Mouse (Mus musculus): Measurements from ENCODE around the gene Khdrbs1.
"Not testable (repeated sequence)": the region's sequence is repeated elsewhere in the genome, so short reads cannot be mapped to it uniquely, and the experiment has no call there.

Khdrbs1 gene

DNA sequence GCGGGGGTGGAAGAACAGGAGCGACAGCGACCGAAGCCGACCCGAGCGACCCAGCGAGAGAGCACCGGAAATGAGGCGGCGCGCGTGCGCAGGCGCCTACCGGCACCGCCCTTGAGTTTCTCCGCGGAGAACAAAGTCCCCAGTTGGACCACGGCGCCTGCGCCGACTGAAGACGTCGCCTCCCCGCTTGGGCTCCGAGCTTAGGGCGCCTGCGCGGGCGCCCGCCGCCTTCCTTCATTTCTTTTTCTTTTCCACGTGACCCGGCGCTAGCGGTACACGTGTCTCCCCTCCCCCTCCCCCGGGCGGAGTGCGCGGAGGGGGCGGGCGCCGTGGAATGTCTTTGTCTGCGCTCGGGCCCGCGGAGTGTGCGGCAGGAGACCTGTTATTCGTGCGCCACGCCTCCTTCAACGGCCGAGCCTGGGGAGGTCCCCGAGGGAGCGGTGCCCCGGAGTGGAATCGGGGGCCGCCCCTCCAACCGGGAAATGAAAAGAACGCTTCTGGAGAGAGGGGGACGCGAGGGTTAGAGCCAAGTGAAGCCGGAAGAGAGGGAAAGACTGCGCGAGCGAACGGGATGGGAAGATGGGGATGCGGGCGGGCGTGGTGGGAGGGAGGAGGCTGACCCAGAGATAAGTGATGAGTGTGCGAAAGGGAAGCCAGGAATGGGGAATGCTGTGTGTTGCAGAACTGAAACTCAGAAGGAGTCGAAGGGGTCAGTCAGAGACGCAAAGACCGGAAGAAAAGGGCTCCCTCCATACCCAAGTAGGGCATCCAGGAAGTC, at the start of gene Khdrbs1:
Gene Khdrbs1, minus strand, starts transcription at position 72 of the 778 bp plus-strand sequence.
- peak; percentile 99 for DNase-seq (ENCODE audit: low read depth, low spot score)

DNA sequence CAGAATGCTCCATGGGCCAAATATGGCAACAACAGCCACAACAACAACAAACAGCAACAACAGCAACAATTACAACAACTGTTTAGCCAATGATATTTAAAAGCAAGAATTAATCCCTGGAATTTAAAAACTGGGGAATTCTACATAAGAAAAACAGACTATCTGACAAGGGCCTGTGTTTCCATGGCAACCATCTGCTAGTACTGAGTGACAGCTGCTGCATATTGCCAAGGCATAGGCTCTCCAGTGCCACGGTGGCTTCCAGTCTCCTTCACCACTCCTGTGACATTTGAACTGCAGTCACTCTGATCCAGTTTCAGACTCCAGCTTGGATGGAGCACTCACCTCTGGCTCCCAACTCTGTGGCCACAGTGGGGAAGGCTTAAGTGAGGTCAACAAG, 49.3 kb upstream of the Khdrbs1 start:
- DNase-seq (ENCODE audit: low read depth, low spot score) = peak; percentile 38

DNA sequence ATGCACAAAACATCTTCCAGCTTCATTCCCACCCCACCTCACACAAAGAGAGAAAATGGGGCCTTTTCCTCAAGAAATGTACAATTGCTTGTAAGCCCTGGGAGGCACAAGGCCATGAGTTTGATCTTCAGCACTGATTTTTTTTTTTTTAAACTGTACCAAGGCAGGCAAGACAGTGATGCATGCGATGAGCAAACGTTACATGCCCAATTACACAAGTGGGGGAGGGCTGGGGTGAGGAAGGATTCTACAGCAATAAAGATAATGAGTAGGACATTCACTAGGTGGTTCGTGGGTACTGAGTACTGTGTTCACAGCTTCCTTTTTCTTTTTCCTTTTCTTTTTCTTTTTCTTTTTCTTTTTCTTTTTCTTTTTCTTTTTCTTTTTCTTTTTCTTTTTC, 48.4 kb upstream of the Khdrbs1 start:
- no peak for DNase-seq (ENCODE audit: low read depth, low spot score)

DNA sequence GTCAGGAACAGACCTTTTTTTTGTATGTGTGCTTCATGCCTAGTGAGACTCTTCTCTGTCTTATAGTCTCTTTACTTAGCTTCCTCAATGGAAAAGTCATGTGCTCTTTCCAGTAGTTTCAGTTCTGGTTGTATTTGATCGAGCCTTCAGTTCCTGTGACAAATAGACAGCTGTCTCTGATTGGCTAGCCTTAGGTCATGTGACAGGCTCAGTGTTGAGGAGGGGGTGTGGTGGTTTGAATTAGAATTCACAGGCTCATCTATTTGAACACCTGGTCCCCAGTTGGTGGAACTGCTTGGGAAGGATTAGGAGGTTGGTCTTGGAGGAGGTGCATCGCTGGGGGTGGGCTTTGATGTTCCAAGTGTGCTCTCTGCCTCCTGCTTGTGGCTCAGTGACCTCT, 47.5 kb upstream of the Khdrbs1 start:
- no peak for DNase-seq (ENCODE audit: low read depth, low spot score)

DNA sequence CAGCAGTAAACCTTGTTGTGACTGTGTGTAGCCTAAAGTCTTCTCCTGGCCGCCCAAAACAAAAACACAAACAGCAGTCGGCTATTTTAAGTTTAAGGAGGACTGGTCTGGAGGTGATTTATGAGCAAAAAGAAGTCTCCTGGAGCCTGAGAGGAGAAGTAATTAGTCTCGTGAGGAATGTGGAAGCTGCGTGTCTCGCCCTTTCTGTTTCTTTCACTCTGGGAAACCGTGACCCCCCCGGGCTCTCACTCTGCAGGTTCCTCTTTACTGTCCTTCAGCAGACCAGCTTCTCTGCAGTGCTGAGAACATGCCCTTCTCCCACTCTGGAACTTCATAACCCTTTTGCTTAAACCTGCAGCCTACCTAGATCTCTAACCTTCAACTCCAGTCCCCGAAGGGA, 46.6 kb upstream of the Khdrbs1 start:
- DNase-seq (ENCODE audit: low read depth, low spot score) = no peak

DNA sequence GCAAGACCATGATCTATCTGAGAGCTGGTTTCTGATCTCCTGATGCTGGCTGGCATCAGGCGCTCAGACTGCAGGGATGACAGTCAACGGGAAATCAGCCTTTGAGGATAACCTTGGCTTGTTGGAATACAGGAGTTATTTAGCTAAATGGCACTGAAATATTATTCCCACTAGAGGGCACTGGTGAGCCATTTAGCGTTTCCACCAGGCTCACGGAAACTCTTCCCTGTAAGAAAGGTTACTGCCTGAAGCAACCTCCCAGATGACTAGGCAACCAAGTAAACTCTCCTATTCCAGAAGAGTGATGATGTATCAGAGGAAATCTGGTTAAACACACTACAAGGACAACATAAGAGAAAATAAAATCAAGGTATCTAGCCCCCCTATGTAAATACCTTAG, 43.1 kb upstream of the Khdrbs1 start:
- peak; percentile 92 for DNase-seq (ENCODE audit: low read depth, low spot score)

DNA sequence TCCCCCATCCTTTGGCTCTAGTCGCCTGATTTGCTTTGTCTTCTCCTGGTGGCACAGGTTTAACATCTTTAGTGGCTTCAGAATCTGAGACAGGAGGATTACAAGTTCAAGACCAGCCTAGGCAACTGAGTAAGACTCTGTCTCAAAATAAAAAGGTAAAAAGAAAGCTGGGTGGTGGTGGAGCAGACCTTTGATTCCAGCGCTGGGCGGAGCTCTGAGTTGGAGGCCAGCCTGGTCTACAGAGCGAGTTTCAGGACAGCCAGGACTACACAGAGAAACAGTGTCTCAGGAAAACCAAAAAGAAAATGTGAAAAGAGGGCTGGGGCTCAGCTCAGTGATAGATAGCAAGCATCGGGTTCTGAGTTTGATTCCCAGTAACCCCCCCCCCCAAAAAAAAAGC, 41.4 kb upstream of the Khdrbs1 start:
- DNase-seq (ENCODE audit: low read depth, low spot score) = no peak

DNA sequence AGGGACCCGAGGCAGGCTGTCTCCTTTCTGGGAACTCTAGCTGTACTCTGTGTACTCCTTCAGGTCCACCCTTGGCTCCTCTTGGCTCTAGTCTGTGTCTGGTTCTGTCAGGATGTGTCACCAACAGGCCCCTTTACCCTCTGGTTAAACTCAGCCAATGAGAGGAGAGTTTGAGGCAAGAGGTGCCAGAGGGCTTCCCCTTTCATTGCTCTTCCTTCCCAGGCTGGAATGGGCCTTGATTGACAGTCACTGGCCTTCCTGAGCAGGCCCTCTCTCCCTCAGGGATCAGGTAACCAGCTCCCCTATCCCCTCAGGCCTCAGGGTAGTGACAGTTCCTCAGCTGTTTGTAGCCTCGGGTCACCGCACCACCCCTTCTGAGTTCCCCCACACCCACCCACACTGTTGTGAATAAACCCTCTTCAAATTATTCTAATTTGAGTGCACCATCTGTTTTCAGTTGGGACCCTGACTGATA, 40.8 kb upstream of the Khdrbs1 start:
- no peak for DNase-seq (ENCODE audit: low read depth, low spot score)

DNA sequence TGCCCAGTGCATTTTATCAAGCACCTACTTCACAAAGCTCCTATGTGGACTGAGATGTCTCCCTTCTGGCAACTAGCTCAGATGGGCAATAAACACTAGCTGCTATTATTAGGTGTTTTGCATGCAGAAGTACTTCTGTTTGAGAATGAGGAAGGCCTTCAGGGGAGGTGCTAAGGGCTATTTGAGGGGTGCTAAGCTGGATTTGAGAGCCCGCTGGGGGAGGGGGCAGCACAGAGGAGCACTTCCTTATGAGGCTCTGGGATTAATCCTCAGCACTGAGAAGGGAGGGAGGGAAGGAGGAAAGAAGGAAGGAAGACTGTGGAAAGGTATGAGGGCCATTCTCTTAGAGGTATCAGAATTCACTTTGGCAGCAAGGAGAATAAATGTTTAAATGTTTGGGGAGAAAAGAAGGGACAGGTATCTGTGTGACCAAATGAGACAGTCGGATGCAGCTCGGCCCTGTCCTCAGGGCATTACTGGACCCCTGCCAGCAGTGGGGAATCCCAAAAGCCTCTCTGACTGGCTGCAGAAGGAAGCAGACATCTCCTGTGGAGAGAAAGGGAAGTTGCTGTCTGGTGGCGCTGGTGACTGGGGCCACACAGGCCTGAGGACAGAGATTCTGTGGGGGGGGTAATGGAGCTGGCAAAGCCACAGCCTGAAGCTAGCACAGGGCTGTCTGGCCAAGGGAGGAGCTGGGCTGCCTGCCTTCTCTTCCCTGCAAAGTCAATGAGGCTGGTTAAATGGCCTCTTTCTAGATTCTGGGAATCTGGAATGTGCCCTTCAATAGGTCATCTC, 40.0 kb upstream of the Khdrbs1 start:
- DNase-seq (ENCODE audit: low read depth, low spot score) = no peak

DNA sequence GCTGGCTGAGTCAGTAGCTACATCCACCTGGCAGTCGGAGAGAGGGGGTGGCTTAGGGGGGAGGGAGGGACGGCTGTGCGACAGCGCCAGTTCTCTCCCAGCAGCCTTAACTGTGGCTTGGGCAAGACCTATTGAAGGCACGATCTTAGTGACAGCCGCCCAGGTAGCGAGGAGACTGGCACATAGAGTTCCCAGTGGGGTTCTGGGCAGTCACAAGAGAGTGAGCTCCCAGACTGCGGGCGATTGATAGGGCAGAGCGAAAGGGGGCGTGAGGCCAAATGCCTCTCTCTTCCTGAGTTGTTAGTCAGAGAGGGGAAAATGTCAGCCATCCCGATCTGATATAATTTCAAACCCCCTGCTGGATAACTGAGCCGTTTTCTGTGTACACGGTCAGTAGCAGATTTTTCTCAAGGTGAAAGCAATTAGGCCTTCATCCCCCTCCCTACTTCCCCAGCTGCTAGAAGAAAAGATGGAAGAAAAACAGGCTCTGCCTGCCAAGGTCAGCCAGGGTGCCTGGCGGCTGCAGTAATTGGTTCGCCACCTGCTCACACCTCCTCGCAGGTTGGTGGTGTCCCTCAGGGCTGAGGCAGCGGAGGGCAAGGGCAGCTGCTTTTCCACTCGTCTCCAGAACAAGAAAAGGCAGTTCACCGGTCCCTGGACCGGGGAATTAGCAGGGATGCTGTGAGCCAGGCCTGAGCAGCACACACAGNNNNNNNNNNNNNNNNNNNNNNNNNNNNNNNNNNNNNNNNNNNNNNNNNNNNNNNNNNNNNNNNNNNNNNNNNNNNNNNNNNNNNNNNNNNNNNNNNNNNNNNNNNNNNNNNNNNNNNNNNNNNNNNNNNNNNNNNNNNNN, 29.8 kb upstream of the Khdrbs1 start:
- peak; percentile 62 for DNase-seq (ENCODE audit: low read depth, low spot score)

DNA sequence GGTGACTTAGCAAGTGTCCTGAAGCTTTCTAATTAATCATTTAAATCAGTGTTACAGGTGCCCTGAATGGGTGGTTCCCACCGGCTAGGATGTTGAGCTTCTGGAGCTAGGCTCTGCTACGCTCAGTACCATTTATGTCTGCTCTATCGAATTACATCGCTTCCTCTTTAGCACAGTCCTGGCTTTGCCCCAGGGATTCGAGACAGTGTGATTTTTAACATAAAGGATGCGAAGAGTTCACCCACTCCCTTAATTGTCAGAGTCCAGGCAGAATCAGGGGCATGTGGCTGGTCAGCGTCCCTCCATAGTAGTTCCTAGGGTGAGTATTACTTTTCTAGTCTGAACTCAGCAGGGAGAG, 29.2 kb upstream of the Khdrbs1 start:
- no peak for DNase-seq (ENCODE audit: low read depth, low spot score)

DNA sequence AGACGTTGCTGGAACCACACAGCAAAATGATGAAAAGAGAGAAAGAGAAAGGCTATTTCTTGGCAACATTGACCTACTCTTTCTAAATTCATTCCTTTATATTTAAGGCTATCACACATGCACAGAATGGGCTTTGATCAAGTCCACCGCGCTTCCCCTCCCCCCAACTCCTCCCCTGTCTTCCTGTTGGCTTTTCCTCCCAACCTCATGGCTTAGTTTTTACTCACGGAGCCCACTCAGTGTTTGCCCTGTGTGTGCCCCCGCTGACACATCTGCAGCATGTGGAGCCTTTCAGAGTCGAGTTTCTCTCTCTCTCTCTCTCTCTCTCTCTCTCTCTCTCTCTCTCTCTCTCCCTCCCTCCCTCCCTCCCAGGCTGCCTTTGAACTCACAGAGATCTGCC, 28.5 kb upstream of the Khdrbs1 start:
- no peak for DNase-seq (ENCODE audit: low read depth, low spot score)

DNA sequence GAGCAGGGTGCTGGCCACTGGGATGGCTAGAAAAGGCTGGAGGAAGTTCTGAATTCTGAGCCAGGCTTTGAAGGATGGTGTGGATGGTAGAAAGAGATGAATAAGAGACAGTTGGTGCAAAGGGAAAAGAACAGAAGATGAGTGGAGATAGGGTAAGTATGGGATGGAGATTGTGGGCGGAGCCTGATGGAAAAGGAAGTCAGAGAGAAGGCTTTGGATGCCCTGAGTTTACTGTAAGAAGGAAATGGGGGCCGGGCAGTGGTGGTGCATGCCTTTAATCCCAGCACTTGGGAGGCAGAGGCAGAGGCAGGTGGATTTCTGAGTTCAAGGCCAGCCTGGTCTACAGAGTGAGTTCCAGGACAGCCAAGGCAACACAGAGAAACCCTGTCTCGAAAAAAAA, 26.6 kb upstream of the Khdrbs1 start:
- DNase-seq (ENCODE audit: low read depth, low spot score) = not testable (repeated sequence)

DNA sequence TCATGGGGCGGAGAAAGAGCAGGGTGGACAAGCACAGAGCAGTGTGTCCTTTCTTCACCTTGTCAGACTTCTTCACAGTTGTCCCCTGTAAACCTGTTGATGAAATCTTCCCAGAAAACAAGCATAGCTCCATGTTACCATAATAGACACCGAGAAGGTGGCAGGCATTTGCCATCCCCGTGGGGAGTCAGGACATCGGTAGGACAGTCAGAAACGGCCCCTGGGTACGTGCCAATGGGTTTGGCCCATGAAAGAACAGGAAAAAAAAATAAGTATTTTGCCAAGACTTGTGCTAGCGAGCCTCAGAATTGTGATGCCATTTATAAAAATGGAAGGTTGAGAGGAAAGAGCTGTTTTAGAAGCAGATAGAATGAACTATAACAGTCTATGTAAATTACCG, 25.7 kb upstream of the Khdrbs1 start:
- no peak for DNase-seq (ENCODE audit: low read depth, low spot score)

DNA sequence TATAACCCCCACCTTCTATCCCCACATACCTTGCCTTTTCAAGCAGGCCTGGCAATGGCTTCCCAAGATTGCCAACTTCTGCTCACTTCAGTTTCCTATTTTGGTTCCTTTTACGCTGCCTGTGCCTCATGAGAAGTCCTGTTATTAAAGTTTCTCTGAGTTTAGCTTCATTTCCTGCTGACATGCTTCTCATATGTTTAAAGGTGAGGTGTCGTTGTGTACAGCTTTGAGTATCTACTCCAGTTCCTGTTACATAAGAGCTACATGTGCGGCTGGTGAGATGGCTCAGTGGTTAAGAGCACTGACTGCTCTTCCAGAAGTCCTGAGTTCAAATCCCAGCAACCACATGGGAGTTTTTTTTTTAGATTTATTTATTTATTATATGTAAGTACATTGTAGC, 23.2 kb upstream of the Khdrbs1 start:
- DNase-seq (ENCODE audit: low read depth, low spot score) = peak; percentile 62

DNA sequence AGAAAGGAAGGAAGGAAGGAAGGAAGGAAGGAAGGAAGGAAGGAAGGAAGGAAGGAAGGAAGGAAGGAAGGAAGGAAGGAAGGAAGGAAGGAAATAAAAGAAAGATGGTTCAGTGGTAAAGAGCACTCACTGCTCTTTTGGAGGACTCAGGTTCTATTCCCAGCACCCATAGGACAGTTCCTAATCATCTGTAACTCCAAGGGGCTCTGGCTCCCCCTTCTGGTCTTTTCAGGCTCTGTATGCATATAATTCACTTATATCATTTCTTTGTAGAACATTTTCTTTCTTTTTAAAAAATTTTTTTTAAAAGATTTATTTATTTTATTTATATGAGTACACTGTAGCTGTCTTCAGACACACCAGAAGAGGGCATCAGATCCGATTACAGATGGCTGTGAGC, 20.4 kb upstream of the Khdrbs1 start:
- peak; percentile 55 for DNase-seq (ENCODE audit: low read depth, low spot score)

DNA sequence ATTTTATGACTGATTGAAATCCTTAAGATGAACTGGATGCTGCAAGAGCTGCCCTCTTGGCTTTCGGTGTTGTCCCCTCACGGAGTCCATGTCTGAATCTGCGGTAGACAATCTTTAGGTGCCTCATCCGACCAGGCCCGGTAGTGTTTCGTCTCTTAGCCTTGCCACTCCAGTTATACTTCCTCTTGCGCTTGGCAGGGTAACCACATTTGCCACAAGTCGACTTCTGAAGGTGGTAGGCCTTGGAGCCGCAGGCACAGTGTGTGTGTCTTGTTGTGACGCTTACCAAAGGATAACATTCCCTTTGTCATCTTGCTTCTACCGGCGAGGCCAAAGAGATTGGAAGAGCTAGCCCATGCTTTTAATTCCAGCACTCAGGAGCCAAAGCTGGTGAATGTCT, 19.5 kb upstream of the Khdrbs1 start:
- peak; percentile 84 for DNase-seq (ENCODE audit: low read depth, low spot score)

DNA sequence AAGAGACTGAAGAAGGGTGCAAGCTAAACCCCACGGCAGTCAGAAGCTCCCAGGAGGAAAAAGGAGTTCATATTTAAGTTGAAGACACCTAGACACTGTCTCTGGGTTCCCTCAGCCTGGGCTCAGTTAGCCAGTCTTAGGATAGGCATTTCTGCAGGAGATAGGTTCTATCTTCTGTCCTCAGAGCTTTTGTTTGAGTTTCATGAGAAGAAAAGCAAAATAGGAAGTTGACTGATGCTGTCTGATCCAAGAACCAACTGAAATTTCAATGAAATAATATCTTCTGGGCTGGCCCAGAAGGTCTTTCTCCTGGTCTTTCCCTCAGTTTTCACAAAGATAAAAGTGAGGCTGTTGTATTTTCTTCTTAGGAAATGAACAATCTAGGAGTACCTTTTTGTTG, 13.4 kb upstream of the Khdrbs1 start:
- no peak for DNase-seq (ENCODE audit: low read depth, low spot score)

DNA sequence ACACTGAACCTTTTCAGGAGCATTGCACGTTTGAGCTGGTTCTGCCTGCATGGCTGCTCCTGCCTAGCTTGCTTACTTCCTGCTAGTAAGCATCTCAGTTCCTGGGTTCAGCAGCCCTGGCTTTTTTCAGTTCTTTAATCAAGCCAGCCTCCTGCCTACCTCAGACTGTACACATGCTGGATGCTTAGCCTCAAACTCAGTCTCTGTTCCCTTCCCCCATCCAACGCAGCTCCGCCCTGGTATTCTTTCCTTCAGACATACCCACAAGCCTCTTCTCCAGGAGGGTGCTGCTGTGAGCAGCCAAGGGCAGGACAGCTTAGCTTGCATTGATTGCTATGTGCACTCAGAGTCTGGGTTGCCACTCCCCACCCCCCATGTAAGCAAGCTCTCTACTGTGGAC, 12.6 kb upstream of the Khdrbs1 start:
- DNase-seq (ENCODE audit: low read depth, low spot score) = peak; percentile 80

DNA sequence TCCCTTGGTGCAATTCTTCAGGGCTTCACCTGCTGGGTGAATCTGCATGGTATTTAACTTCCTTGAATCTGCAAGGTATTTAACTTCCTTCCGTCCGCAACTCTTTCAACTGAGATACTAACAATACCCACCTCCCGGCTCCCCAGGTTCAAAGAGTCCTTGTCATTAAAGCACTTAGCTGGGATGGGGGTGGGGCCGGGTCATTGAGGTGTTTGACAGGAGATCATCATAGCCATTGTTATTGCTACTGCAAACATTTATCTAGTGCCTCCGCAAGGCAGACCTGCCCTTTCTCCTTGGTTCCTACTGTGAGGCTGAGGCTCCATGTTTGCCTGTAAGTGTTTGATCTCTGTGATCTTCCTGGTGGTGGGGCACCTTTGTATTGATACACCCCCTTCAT, 8.3 kb upstream of the Khdrbs1 start:
- DNase-seq (ENCODE audit: low read depth, low spot score) = peak; percentile 52

DNA sequence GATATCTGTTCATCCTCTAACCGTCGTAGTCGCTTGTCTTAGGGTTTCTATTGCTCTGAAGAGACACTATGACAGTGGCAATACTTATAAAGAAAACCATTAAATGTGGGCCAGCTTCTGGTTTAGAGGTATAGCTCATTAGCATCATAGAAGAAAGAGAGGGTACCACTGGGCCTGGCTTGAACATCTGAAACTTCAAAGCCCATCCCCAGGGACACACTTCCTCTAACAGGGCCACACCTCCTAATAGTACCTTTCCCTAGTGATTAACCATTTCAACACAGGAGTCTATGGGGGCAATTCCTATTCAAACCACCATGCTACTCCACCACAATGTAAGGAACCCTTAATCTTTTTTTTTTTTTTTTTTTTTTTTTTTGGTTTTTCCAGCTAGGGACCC, 4.5 kb upstream of the Khdrbs1 start:
- no peak for DNase-seq (ENCODE audit: low read depth, low spot score)

DNA sequence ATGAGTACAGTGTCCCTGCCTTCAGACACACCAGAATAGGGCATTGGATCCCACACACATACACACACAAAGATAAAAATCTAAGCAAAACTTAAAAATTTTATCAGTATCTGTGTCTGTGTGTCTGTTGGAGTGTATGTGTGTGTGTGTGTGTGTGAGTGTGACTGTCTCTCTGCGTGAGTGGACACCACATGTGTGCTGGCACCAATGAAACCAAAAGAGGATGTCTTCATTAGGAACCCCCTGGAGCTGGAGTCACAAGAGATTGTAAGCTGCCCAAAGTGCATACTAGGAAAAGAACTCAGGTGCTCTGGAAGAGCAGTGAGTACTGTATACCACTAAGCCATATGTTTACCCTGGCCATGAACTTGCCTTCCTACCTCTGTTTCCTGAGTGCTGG, 4.0 kb upstream of the Khdrbs1 start:
- no peak for DNase-seq (ENCODE audit: low read depth, low spot score)

Data from CD4-positive, CD25-positive, alpha-beta regulatory T cell, adult 2 months (primary cell).